Mouse (Mus musculus): ENCODE results near the gene Chadl.
"Not testable (repeated sequence)": the region's sequence is repeated elsewhere in the genome, so short reads cannot be mapped to it uniquely, and the experiment has no call there.

The Chadl gene

GRCm38 (mm10) chr15:81697175-81697574 is at the start of gene Chadl:
Gene Chadl, minus strand, starts transcription at chr15:81697287.
- no peak for DNase-seq (ENCODE audit: low spot score)

GRCm38 (mm10) chr15:81745601-81746114 is 48.6 kb upstream of the Chadl start:
- DNase-seq (ENCODE audit: low spot score) = no peak

GRCm38 (mm10) chr15:81744992-81745600 is 48.0 kb upstream of the Chadl start, which contains the start of the genes Zc3h7b and Rangap1:
Gene Zc3h7b, plus strand, starts transcription at chr15:81745057.
Gene Rangap1, minus strand, starts transcription at chr15:81745530.
- DNase-seq (ENCODE audit: low spot score) = no peak

- not testable (repeated sequence) for DNase-seq (ENCODE audit: low spot score)
Measured at GRCm38 (mm10) chr15:81742368-81742767, 45.3 kb upstream of the Chadl start.

GRCm38 (mm10) chr15:81739924-81740323 is 42.8 kb upstream of the Chadl start:
- no peak for DNase-seq (ENCODE audit: low spot score)

GRCm38 (mm10) chr15:81739296-81739695 is 42.2 kb upstream of the Chadl start:
- DNase-seq (ENCODE audit: low spot score) = no peak

- no peak for DNase-seq (ENCODE audit: low spot score)
Measured at GRCm38 (mm10) chr15:81735075-81735474, 38.0 kb upstream of the Chadl start.

- peak; percentile 98 for DNase-seq (ENCODE audit: low spot score)
Measured at GRCm38 (mm10) chr15:81729792-81730635, 32.9 kb upstream of the Chadl start.

GRCm38 (mm10) chr15:81729241-81729791 is 32.2 kb upstream of the Chadl start:
- DNase-seq (ENCODE audit: low spot score) = no peak

- no peak for DNase-seq (ENCODE audit: low spot score)
Measured at GRCm38 (mm10) chr15:81725965-81726364, 28.9 kb upstream of the Chadl start.

GRCm38 (mm10) chr15:81723653-81724052 is 26.6 kb upstream of the Chadl start:
- DNase-seq (ENCODE audit: low spot score) = no peak

GRCm38 (mm10) chr15:81722361-81722760 is 25.3 kb upstream of the Chadl start:
- no peak for DNase-seq (ENCODE audit: low spot score)

- DNase-seq (ENCODE audit: low spot score) = no peak
Measured at GRCm38 (mm10) chr15:81719139-81719531, 22.0 kb upstream of the Chadl start.

GRCm38 (mm10) chr15:81718336-81719138 is 21.4 kb upstream of the Chadl start:
- peak; percentile 67 for DNase-seq (ENCODE audit: low spot score)

GRCm38 (mm10) chr15:81713742-81714141 is 16.7 kb upstream of the Chadl start:
- DNase-seq (ENCODE audit: low spot score) = no peak

GRCm38 (mm10) chr15:81710801-81711200 is 13.7 kb upstream of the Chadl start:
- no peak for DNase-seq (ENCODE audit: low spot score)

- DNase-seq (ENCODE audit: low spot score) = no peak
Measured at GRCm38 (mm10) chr15:81709686-81710085, 12.6 kb upstream of the Chadl start.

- no peak for DNase-seq (ENCODE audit: low spot score)
Measured at GRCm38 (mm10) chr15:81708991-81709390, 11.9 kb upstream of the Chadl start.

- no peak for DNase-seq (ENCODE audit: low spot score)
Measured at GRCm38 (mm10) chr15:81703094-81703489, 6.0 kb upstream of the Chadl start.

- DNase-seq (ENCODE audit: low spot score) = no peak
Measured at GRCm38 (mm10) chr15:81702306-81703093, 5.4 kb upstream of the Chadl start.

GRCm38 (mm10) chr15:81701350-81701749 is 4.3 kb upstream of the Chadl start:
- DNase-seq (ENCODE audit: low spot score) = not testable (repeated sequence)

Data from left cerebral cortex, adult 11 months (tissue).